Mouse (Mus musculus) brain, embryonic 14.5 days (tissue): ENCODE measurements around the gene Rxfp3.

Source experiments
- CTCF ChIP-seq: fragments of 200-500 bp; IDR thresholded peaks from 2 replicates; pipeline ENCODE4 v1.5.1; 2012; ENCODE audit warnings: inconsistent platforms, mild to moderate bottlenecking, moderate library complexity, borderline replicate concordance; ENCODE audit not compliant: insufficient read depth, insufficient read length; ENCODE audit errors: extremely low read depth
- POLR2A ChIP-seq: fragments of 200-500 bp; IDR thresholded peaks from 2 replicates; pipeline ENCODE4 v1.6.1; 2012; ENCODE audit warnings: mild to moderate bottlenecking, inconsistent platforms, borderline replicate concordance; ENCODE audit not compliant: poor library complexity, insufficient read depth, insufficient read length, severe bottlenecking; ENCODE audit errors: extremely low read depth

DNA sequence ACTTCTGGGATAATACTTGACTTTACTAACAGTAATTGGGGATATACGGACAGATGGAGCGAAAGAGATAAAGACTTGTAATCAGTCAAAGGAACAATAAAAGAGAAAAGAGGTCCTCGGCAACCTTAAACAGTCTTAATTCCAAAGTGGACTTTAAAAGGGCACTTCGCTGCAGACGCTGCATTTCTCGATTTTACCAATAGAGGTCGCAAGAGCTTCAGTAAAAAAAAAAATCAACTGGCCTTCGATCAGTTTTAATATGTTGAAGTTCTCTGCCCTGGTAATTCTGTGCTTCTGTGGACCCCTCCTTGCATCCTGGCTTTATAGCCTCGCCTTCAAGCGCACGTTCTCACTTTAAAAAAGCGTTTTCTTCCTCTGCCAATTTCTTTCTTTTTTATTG is 685 bp upstream of the Rxfp3 start:
- TF ChIP-seq CTCF: peak; percentile 72
- no peak for TF ChIP-seq POLR2A
